Mouse (Mus musculus): ENCODE data around the gene Mon1a.

The Mon1a gene

DNA sequence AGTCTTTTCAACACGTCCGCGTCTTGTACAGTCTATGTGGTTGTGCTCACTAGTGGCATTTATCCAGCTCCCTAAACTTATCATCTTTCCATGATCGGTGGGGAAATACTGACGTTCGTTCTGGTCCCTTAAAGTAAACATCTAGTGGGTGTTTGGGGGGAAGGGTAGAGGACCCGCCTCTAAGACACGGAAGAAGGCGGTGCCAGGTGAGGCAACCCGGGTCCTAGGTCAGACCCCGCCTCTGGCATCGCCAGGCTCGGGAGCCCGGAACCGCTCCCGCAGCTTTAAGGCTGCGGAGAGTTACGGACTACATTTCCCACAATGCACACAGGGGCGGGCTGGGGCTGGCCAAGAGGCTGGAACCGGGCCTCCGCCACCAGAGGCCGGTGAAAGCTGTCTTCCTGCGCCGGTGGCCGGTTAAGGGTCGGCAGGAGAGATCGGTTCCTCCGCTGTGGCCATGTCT is at the start of gene Mon1a:
Gene Mon1a (plus strand): TSS at position 348 of the 463 bp plus-strand sequence.
- DNase-seq (ENCODE audit: low read depth, low spot score) = peak; percentile 93

GRCm38 (mm10) chr9:107838869-107839268 is 49.1 kb upstream of the Mon1a start:
- no peak for DNase-seq (ENCODE audit: low read depth, low spot score)

DNA sequence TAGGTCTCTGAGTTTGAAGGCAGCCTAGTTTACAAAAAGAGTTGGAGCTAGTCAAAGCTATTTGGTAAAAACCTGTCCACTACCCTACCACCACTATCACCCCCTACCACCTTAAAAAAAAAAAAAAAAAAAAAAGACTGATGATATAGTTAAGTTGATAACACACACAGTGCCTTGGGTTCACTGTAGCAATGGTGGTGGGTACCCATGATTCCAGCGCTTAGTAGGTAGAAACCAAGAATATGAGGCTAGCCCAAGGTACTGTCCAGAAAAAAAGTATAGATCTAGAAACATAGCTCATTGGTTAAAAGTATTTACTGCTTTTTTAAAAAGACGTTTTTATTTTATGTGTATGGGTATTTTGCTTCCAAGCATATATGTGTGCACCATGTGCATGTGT is 45.2 kb upstream of the Mon1a start:
- DNase-seq (ENCODE audit: low read depth, low spot score) = no peak

- DNase-seq (ENCODE audit: low read depth, low spot score) = no peak
Measured at GRCm38 (mm10) chr9:107848922-107849321, 39.0 kb upstream of the Mon1a start.

DNA sequence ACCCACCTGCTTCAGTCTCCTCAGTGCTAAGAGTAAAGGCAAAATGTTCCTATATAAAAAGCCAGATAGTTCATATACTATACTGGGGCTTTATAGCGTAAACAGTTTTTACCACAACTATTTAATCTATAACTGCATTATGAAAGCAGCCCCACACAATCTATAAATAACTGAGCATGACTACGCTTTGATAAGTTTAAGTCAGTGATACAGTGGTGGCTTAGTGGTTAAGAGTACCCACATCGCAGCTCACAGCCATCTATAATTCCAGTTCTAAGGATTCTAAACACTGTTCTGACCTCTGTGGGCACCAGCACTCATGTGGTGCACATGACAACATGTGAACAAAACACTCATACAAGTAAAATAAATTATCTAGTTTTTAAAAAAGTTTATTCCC is 29.6 kb upstream of the Mon1a start:
- no peak for DNase-seq (ENCODE audit: low read depth, low spot score)

DNA sequence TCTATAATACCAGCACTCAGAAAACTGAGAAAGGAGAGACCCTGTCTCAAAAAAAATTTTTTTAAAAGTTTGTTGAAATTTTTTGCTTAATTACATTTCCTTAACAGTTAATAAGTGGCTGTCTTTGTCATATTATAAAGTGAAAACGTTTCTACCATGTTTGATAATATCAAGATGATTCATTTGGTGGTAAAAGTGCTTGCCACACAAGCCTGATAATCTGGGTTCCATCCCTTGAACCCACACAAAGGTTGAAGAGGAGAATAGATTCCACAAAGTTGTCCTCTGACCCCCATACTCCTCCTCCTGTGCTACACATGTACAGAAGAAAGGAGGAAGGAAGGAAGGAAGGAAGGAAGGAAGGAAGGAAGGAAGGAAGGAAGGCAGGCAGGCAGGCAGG is 23.5 kb upstream of the Mon1a start:
- no peak for DNase-seq (ENCODE audit: low read depth, low spot score)

GRCm38 (mm10) chr9:107866081-107866480 is 21.9 kb upstream of the Mon1a start:
- DNase-seq (ENCODE audit: low read depth, low spot score) = peak; percentile 26

- DNase-seq (ENCODE audit: low read depth, low spot score) = peak; percentile 97
Measured at GRCm38 (mm10) chr9:107872350-107873098, 15.4 kb upstream of the Mon1a start.

- no peak for DNase-seq (ENCODE audit: low read depth, low spot score)
Measured at GRCm38 (mm10) chr9:107873137-107873536, 14.8 kb upstream of the Mon1a start, which contains the start of gene Rbm6. Gene Rbm6 (minus strand): TSS chr9:107873237.

DNA sequence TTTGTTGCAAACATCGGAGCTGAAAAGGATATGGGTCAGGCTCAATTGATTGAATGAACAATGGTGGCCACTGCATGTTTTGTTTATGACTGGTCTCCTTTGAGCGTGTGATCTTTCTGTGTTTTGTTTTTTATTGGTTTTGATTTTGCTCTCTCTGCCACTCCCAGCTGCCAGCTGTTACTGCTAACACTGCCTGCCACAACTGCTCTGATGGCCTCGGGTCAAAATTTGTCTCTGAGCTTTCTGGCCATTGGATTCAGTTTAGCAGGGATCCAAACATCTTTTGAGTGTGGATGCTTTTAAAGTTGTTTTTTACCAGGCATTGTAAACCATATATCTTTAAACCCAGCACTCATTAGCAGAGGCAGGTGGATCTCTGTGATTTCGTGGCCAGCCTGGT is 7.5 kb upstream of the Mon1a start:
- no peak for DNase-seq (ENCODE audit: low read depth, low spot score)

- DNase-seq (ENCODE audit: low read depth, low spot score) = peak; percentile 73
Measured at GRCm38 (mm10) chr9:107888267-107888850, 408 bp downstream of the Mon1a start.

GRCm38 (mm10) chr9:107890260-107890659 is 2.3 kb downstream of the Mon1a start:
- DNase-seq (ENCODE audit: low read depth, low spot score) = no peak

- peak; percentile 70 for DNase-seq (ENCODE audit: low read depth, low spot score)
Measured at GRCm38 (mm10) chr9:107891023-107891422, 3.1 kb downstream of the Mon1a start.

- no peak for DNase-seq (ENCODE audit: low read depth, low spot score)
Measured at GRCm38 (mm10) chr9:107898563-107898962, 10.6 kb downstream of the Mon1a start.

DNA sequence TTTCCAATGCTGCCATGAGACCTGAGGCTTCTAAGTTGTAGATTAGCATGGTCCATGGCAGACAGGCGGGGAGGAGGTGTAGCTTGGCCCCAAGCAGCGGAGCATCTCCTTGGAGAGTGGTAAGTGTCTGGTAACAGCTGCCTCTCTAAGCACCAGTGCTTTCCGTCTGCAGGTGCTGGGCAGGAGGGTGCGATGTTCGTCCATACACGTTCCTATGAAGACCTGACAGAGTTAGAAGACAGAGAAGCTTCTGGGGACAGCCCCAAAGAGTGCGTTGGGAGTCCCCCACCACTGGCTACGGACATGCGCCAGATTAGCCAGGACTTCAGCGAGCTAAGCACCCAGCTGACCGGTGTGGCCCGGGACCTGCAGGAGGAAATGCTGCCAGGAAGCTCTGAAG is 11.9 kb downstream of the Mon1a start:
- DNase-seq (ENCODE audit: low read depth, low spot score) = no peak

GRCm38 (mm10) chr9:107900840-107901626 is 13.1 kb downstream of the Mon1a start:
- DNase-seq (ENCODE audit: low read depth, low spot score) = peak; percentile 97

GRCm38 (mm10) chr9:107901627-107901914 is 13.6 kb downstream of the Mon1a start:
- no peak for DNase-seq (ENCODE audit: low read depth, low spot score)

GRCm38 (mm10) chr9:107904726-107905125 is 16.8 kb downstream of the Mon1a start:
- peak; percentile 92 for DNase-seq (ENCODE audit: low read depth, low spot score)

DNA sequence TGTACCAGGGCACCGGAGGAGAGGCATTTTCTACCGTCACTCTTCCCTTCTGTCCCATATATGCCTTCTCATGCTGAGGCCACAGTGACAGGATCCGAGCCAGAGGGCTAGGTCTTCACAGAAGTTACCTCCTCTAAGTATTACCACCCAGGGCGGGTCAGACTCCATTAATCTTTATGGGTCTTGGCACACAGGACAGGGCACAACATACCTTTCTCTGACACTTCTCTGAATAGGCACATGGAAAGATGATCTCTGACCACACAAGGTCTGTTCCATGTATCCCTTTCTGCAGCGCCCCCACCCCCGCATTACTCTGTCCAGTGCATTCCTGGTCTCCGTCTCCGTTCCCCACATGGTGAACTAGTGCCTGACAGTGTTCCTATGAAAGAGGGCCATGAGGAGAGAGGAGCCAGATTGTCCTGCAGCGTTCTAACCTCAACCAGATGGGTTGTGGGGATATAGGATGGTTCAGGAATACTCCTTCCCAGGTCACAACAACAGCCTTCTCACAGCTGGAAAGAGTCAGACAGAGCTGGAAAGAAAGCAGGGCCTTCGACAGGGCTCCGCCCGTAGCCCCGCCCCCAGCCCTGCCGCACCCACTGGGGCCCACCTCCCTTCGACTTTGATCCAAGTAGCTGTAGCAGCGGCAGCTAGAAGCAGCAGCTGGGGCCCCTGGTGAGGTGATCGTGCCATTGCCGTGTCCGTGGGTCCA is 18.5 kb downstream of the Mon1a start, which contains the start of gene Mst1r:
Gene Mst1r (plus strand): TSS at position 622 of the 715 bp plus-strand sequence.
- peak; percentile 91 for DNase-seq (ENCODE audit: low read depth, low spot score)

DNA sequence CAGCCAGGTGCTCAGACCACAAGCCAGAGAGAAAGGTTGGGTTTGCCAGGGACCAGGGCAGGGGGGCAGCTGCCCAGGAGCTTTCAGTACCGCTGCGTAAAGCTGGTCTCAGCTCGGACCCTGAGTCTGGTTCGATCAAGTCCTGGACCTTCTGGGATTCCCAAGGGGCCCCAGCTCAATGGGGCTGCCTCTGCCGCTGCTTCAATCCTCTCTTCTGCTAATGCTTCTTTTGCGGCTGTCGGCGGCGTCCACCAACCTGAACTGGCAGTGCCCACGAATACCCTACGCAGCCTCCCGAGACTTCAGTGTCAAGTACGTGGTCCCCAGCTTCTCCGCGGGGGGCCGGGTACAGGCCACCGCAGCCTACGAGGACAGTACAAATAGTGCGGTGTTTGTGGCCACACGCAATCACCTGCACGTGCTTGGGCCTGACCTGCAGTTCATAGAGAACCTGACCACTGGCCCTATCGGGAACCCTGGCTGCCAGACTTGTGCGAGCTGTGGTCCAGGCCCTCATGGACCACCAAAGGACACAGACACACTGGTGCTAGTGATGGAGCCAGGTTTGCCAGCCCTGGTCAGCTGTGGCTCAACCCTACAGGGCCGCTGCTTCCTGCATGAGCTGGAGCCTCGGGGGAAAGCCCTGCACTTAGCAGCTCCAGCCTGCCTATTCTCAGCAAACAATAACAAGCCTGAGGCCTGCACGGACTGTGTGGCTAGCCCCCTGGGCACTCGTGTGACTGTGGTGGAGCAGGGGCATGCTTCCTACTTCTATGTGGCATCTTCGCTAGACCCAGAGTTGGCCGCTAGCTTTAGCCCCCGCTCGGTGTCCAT is 19.2 kb downstream of the Mon1a start:
- no peak for DNase-seq (ENCODE audit: low read depth, low spot score)

DNA sequence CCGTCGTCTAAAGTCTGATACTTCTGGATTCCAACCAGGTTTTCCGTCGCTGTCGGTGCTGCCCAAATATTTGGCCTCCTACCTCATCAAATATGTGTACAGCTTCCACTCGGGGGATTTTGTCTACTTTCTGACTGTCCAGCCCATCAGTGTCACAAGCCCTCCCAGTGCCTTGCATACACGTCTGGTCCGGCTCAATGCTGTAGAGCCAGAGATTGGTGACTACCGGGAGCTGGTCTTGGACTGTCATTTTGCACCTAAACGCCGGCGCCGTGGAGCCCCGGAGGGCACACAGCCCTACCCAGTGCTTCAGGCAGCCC is 19.8 kb downstream of the Mon1a start:
- DNase-seq (ENCODE audit: low read depth, low spot score) = no peak
